Mouse (Mus musculus) erythroblast, embryonic 14.5 days (primary cell): ENCODE measurements around the gene Fstl4. TPM values are rescaled to one million over a fixed set of nuclear protein-coding genes. Genes with fewer than 3 reads are reported as not detected.

ENCODE experiments used
- H3K27me3 ChIP-seq: 2 replicates; pipeline ENCODE4 v1.6.1; 2012; ENCODE audit warnings: inconsistent platforms; ENCODE audit not compliant: control insufficient read depth
- H3K36me3 ChIP-seq: 2 replicates; pipeline ENCODE4 v1.6.1; 2012; ENCODE audit warnings: mild to moderate bottlenecking, inconsistent platforms; ENCODE audit not compliant: control insufficient read depth
- H3K4me1 ChIP-seq: 2 replicates; pipeline ENCODE4 v1.6.1; 2012; ENCODE audit warnings: inconsistent platforms; ENCODE audit not compliant: control insufficient read depth
- H3K4me3 ChIP-seq: replicated peaks from 2 replicates; pipeline ENCODE3; 2012; ENCODE audit warnings: moderate library complexity, mild to moderate bottlenecking, inconsistent platforms
- H3K9me3 ChIP-seq: 2 replicates; pipeline ENCODE4 v1.6.1; 2012; ENCODE audit warnings: low read length, inconsistent platforms, mixed read lengths; ENCODE audit not compliant: control insufficient read depth
- GATA1 ChIP-seq: IDR thresholded peaks from 2 replicates; pipeline ENCODE4 v1.6.1; 2012; ENCODE audit warnings: low read length, inconsistent platforms, mixed read lengths
- TAL1 ChIP-seq: IDR thresholded peaks from 3 replicates; pipeline ENCODE4 v1.6.1; 2012; ENCODE audit warnings: low read length, inconsistent platforms, mixed read lengths
- polyA plus RNA-seq: library from polyadenylated mRNA; stranded (reverse); fragments of >175 nt; gene quantifications from 2 replicates; pipeline ENCODE4 v1.2.3, GENCODE M21; 2012

Fstl4 gene
- polyA plus RNA-seq, 1 experiment: not detected

- H3K4me1 ChIP-seq: no peaks in the 10 kb centered on the region
- no peaks in the 10 kb centered on the region for H3K9me3 ChIP-seq
- H3K27me3 ChIP-seq: peaks cover 43% of the 10 kb centered on the region
- H3K4me3 ChIP-seq: no peak overlapping the region
- TF ChIP-seq GATA1: no peak
- TF ChIP-seq TAL1: no peak
- no peaks in the 10 kb centered on the region for H3K36me3 ChIP-seq
Observed at GRCm38 (mm10) chr11:52764894-52765677, 652 bp downstream of the Fstl4 start.

DNA sequence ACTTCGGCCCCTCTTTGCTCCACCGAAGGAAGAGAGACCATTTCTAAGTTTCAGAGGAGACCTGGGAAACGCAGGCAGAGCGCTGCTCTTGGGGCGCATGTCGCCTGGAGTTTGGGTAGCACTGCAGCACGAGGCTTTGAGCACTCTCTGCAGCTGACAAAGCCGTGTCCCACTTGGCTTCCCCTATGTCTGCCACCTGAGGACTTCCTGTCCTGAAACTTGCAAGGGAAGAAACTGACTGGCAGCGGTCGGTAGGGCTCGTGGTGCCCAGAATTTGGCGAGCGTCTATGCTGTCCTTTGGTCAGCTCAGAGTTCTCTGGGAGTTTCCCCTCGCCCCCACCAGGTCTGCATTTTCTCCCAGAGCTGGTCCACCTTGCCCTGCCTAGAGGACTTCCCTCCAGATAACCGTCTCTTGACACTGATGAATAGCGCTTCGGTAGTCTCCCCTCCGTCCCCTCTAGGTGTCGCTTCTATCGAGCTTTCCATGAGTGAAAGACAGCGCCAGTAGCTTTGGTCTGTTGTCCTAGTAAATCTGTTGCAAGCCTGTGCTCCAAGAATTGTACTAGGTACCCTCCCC, 1.3 kb downstream of the Fstl4 start:
- Histone ChIP-seq H3K4me3 (no peak overlapping the region), H3K4me1 (no peaks in the 10 kb centered on the region), H3K9me3 (no peaks in the 10 kb centered on the region), H3K27me3 (peaks cover 43% of the 10 kb centered on the region), H3K36me3 (no peaks in the 10 kb centered on the region)
- TF ChIP-seq GATA1 (no peak), TAL1 (no peak)

DNA sequence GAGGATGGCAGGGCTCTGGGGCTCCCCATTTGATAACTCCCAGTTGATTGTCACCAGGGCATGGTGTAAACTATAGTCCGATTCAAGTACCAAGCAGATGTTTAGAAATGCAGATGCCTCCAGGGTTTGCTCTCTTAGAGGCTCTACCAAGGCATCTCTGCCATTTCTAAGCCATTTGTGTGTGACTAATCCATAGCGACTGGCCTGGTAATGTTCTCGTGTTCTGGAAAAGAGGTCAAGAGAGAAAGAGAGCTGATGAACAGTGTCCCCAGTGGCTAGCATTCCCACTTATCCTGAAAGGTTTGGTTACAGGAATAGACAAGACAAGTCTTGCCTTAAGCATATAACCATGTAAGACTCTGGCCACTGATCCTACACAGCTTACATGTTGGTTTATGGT, 3.5 kb downstream of the Fstl4 start:
- no peak for TF ChIP-seq TAL1
- TF ChIP-seq GATA1: no peak
- no peaks in the 10 kb centered on the region for H3K36me3 ChIP-seq
- peaks cover 39% of the 10 kb centered on the region for H3K27me3 ChIP-seq
- no peaks in the 10 kb centered on the region for H3K4me1 ChIP-seq
- no peak overlapping the region for H3K4me3 ChIP-seq
- H3K9me3 ChIP-seq: no peaks in the 10 kb centered on the region

- no peaks in the 10 kb centered on the region for H3K36me3 ChIP-seq
- TF ChIP-seq GATA1: no peak
- no peak for TF ChIP-seq TAL1
- H3K9me3 ChIP-seq: no peaks in the 10 kb centered on the region
- no peaks in the 10 kb centered on the region for H3K4me1 ChIP-seq
- no peak overlapping the region for H3K4me3 ChIP-seq
- no peaks in the 10 kb centered on the region for H3K27me3 ChIP-seq
Observed at GRCm38 (mm10) chr11:52773073-52773472, 8.6 kb downstream of the Fstl4 start.

- TF ChIP-seq GATA1: no peak
- no peak for TF ChIP-seq TAL1
- Histone ChIP-seq H3K9me3 (no peaks in the 10 kb centered on the region), H3K4me1 (no peaks in the 10 kb centered on the region), H3K4me3 (no peak overlapping the region), H3K27me3 (no peaks in the 10 kb centered on the region), H3K36me3 (no peaks in the 10 kb centered on the region)
Observed at GRCm38 (mm10) chr11:52775291-52775690, 10.9 kb downstream of the Fstl4 start.

DNA sequence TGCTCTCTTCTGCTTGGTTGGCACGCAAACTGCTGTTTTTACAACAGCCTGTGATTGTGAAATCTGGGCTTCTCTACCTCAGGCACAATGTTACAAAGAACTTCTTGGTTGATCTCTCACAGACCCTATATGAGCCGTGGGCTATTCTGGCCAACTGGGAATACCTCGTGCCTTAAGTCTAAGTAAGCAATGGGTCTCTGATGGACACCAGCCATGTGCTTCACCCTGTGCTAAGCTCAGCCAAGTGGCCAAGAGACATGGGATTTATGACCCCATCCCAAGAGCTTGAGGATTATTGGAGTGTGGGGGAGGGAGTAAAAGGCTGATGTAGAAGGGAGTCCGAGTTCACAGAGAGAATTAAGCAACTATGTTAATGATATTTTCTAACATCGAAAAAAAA, 18.0 kb downstream of the Fstl4 start:
- H3K9me3 ChIP-seq: no peaks in the 10 kb centered on the region
- no peak overlapping the region for H3K4me3 ChIP-seq
- TF ChIP-seq TAL1 (no peak), GATA1 (no peak)
- no peaks in the 10 kb centered on the region for H3K27me3 ChIP-seq
- H3K36me3 ChIP-seq: no peaks in the 10 kb centered on the region
- H3K4me1 ChIP-seq: no peaks in the 10 kb centered on the region

DNA sequence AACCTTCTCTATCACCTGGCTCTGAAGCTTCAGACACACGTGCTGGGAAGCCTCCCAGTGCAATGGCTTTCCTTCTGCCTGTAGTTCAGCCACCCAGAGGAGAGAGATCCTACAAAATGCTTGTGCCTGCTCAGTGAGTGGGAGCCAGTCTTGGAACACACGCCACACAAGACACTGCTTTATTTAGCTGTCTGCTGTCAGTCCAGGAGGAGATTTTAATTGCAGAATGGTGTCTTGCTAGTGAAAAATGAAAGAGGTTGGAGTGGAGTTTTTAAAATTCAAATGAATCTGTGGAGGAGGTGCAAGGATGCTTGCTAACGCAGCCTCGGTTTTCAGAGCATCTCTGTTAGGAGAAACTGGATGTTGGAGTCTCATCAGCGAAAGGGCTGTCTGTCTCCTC, 29.9 kb downstream of the Fstl4 start:
- Histone ChIP-seq H3K36me3 (no peaks in the 10 kb centered on the region), H3K4me3 (no peak overlapping the region), H3K27me3 (no peaks in the 10 kb centered on the region), H3K4me1 (no peaks in the 10 kb centered on the region), H3K9me3 (no peaks in the 10 kb centered on the region)
- TF ChIP-seq TAL1: no peak
- no peak for TF ChIP-seq GATA1

- H3K4me1 ChIP-seq: no peaks in the 10 kb centered on the region
- no peak overlapping the region for H3K4me3 ChIP-seq
- no peaks in the 10 kb centered on the region for H3K9me3 ChIP-seq
- TF ChIP-seq GATA1 (no peak), TAL1 (no peak)
- H3K36me3 ChIP-seq: no peaks in the 10 kb centered on the region
- no peaks in the 10 kb centered on the region for H3K27me3 ChIP-seq
Observed at GRCm38 (mm10) chr11:52809542-52809941, 45.1 kb downstream of the Fstl4 start.

DNA sequence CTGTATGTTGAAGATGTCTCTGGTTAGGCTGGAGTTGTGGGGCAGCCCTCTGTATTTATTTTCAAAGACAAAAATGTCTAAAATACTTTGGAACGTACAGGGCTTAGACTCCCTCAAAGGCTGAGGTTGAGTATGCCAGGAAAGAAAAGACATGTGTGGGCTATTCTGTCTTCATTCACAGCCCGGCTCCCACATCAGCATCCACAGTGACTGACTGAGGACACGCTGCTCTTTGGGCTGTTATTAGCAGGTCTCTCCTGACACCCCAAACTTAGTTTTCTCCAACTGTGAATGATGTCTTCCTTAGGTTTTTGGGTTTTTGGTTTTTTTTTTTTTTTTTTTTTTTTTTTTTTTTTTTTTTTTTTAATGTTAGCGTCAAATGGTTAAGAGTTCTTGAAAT, 51.6 kb downstream of the Fstl4 start:
- Histone ChIP-seq H3K4me3 (no peak overlapping the region), H3K27me3 (no peaks in the 10 kb centered on the region), H3K36me3 (no peaks in the 10 kb centered on the region), H3K4me1 (no peaks in the 10 kb centered on the region), H3K9me3 (no peaks in the 10 kb centered on the region)
- TF ChIP-seq GATA1: no peak
- no peak for TF ChIP-seq TAL1
